Mouse (Mus musculus): ENCODE results near the gene Gbp2b. TPM values are rescaled to one million over a fixed set of nuclear protein-coding genes. Genes with fewer than 3 reads are reported as not detected.

The Gbp2b gene
- polyA plus RNA-seq, 1 experiment from 2014 or later, result 0.20 TPM

GRCm38 (mm10) chr3:142597923-142598322 lies 3.3 kb downstream of the Gbp2b start:
- Histone ChIP-seq H3K27me3 (replicated peaks; ENCODE audit: control insufficient read depth, insufficient read depth, low read length) (no peaks in the 10 kb centered on the region), H3K4me3 (ENCODE audit: low read depth, low read length) (no peak overlapping the region), H3K4me1 (replicated peaks; ENCODE audit: control insufficient read depth, insufficient read depth, low read length) (no peaks in the 10 kb centered on the region), H3K4me2 (ENCODE audit: low read length) (no peak overlapping the region), H3K9me3 (ENCODE audit: control insufficient read depth, low read length) (no peaks in the 10 kb centered on the region), H3K9ac (ENCODE audit: low read length) (no peak overlapping the region), H3K36me3 (ENCODE audit: control insufficient read depth, insufficient read depth, low read length) (no peaks in the 10 kb centered on the region), H3K27ac (ENCODE audit: low read depth) (no peak overlapping the region)
- WGBS, result 80% methylated on average over 3 of the region's 3 CpGs
- ATAC-seq (replicated peaks; ENCODE audit: low FRiP score, low TSS enrichment, low read depth), result no peak
- DNase-seq (ENCODE audit: low spot score), result no peak

- no peak overlapping the region for H3K4me2 ChIP-seq (ENCODE audit: low read length)
- no peak overlapping the region for H3K27ac ChIP-seq (ENCODE audit: low read depth)
- H3K27me3 ChIP-seq (replicated peaks; ENCODE audit: control insufficient read depth, insufficient read depth, low read length), result no peaks in the 10 kb centered on the region
- ATAC-seq (replicated peaks; ENCODE audit: low FRiP score, low TSS enrichment, low read depth), result no peak
- no peaks in the 10 kb centered on the region for H3K9me3 ChIP-seq (ENCODE audit: control insufficient read depth, low read length)
- no peak for DNase-seq (ENCODE audit: low spot score)
- no peak overlapping the region for H3K4me3 ChIP-seq (ENCODE audit: low read depth, low read length)
- H3K36me3 ChIP-seq (ENCODE audit: control insufficient read depth, insufficient read depth, low read length), result no peaks in the 10 kb centered on the region
- no peaks in the 10 kb centered on the region for H3K4me1 ChIP-seq (replicated peaks; ENCODE audit: control insufficient read depth, insufficient read depth, low read length)
- H3K9ac ChIP-seq (ENCODE audit: low read length), result no peak overlapping the region
Observed at GRCm38 (mm10) chr3:142601675-142602074, 7.0 kb downstream of the Gbp2b start.

GRCm38 (mm10) chr3:142618658-142619057 lies 24.0 kb downstream of the Gbp2b start:
- Histone ChIP-seq H3K4me3 (ENCODE audit: low read depth, low read length) (no peak overlapping the region), H3K9ac (ENCODE audit: low read length) (no peak overlapping the region), H3K4me1 (replicated peaks; ENCODE audit: control insufficient read depth, insufficient read depth, low read length) (no peaks in the 10 kb centered on the region), H3K27ac (ENCODE audit: low read depth) (no peak overlapping the region), H3K36me3 (ENCODE audit: control insufficient read depth, insufficient read depth, low read length) (no peaks in the 10 kb centered on the region), H3K27me3 (replicated peaks; ENCODE audit: control insufficient read depth, insufficient read depth, low read length) (no peaks in the 10 kb centered on the region), H3K4me2 (ENCODE audit: low read length) (no peak overlapping the region), H3K9me3 (ENCODE audit: control insufficient read depth, low read length) (no peaks in the 10 kb centered on the region)
- ATAC-seq (replicated peaks; ENCODE audit: low FRiP score, low TSS enrichment, low read depth), result no peak
- 80% methylated on average over 3 of the region's 3 CpGs for WGBS
- no peak for DNase-seq (ENCODE audit: low spot score)

- H3K27ac ChIP-seq (ENCODE audit: low read depth), result no peak overlapping the region
- no peaks in the 10 kb centered on the region for H3K9me3 ChIP-seq (ENCODE audit: control insufficient read depth, low read length)
- H3K27me3 ChIP-seq (replicated peaks; ENCODE audit: control insufficient read depth, insufficient read depth, low read length), result no peaks in the 10 kb centered on the region
- H3K4me3 ChIP-seq (ENCODE audit: low read depth, low read length), result no peak overlapping the region
- WGBS, result 58% methylated on average over 1 of the region's 1 CpGs
- ATAC-seq (replicated peaks; ENCODE audit: low FRiP score, low TSS enrichment, low read depth), result no peak
- no peak overlapping the region for H3K4me2 ChIP-seq (ENCODE audit: low read length)
- H3K36me3 ChIP-seq (ENCODE audit: control insufficient read depth, insufficient read depth, low read length), result no peaks in the 10 kb centered on the region
- no peaks in the 10 kb centered on the region for H3K4me1 ChIP-seq (replicated peaks; ENCODE audit: control insufficient read depth, insufficient read depth, low read length)
- no peak for DNase-seq (ENCODE audit: low spot score)
- H3K9ac ChIP-seq (ENCODE audit: low read length), result no peak overlapping the region
Observed at GRCm38 (mm10) chr3:142619606-142620005, 25.0 kb downstream of the Gbp2b start.

GRCm38 (mm10) chr3:142620111-142620955 lies 25.7 kb downstream of the Gbp2b start, which contains the start of gene Gbp2:
Gbp2 (plus strand) TSS chr3:142620602.
- Histone ChIP-seq H3K27me3 (replicated peaks; ENCODE audit: control insufficient read depth, insufficient read depth, low read length) (no peaks in the 10 kb centered on the region), H3K9me3 (ENCODE audit: control insufficient read depth, low read length) (no peaks in the 10 kb centered on the region), H3K4me1 (replicated peaks; ENCODE audit: control insufficient read depth, insufficient read depth, low read length) (no peaks in the 10 kb centered on the region), H3K4me2 (ENCODE audit: low read length) (peak within 1 kb of the TSS; percentile 51), H3K9ac (ENCODE audit: low read length) (no peak within 1 kb of the TSS), H3K27ac (ENCODE audit: low read depth) (no peak within 1 kb of the TSS), H3K4me3 (ENCODE audit: low read depth, low read length) (peak within 1 kb of the TSS; percentile 28), H3K36me3 (ENCODE audit: control insufficient read depth, insufficient read depth, low read length) (no peaks in the 10 kb centered on the region)
- ATAC-seq (replicated peaks; ENCODE audit: low FRiP score, low TSS enrichment, low read depth) (peak; percentile 27; the same call in 1 of the 2 replicates), DNase-seq (ENCODE audit: low spot score) (peak; percentile 58)
- 50% methylated on average over 4 of the region's 4 CpGs for WGBS

- no peak overlapping the region for H3K9ac ChIP-seq (ENCODE audit: low read length)
- peak overlapping the region; percentile 51 for H3K4me2 ChIP-seq (ENCODE audit: low read length)
- 53% methylated on average over 3 of the region's 3 CpGs for WGBS
- H3K27me3 ChIP-seq (replicated peaks; ENCODE audit: control insufficient read depth, insufficient read depth, low read length), result no peaks in the 10 kb centered on the region
- no peak overlapping the region for H3K4me3 ChIP-seq (ENCODE audit: low read depth, low read length)
- DNase-seq (ENCODE audit: low spot score) (no peak), ATAC-seq (replicated peaks; ENCODE audit: low FRiP score, low TSS enrichment, low read depth) (no peak)
- H3K36me3 ChIP-seq (ENCODE audit: control insufficient read depth, insufficient read depth, low read length), result no peaks in the 10 kb centered on the region
- no peak overlapping the region for H3K27ac ChIP-seq (ENCODE audit: low read depth)
- no peaks in the 10 kb centered on the region for H3K4me1 ChIP-seq (replicated peaks; ENCODE audit: control insufficient read depth, insufficient read depth, low read length)
- no peaks in the 10 kb centered on the region for H3K9me3 ChIP-seq (ENCODE audit: control insufficient read depth, low read length)
Observed at GRCm38 (mm10) chr3:142620956-142621562, 26.4 kb downstream of the Gbp2b start.

GRCm38 (mm10) chr3:142630385-142630784 lies 35.7 kb downstream of the Gbp2b start:
- Histone ChIP-seq H3K27me3 (replicated peaks; ENCODE audit: control insufficient read depth, insufficient read depth, low read length) (no peaks in the 10 kb centered on the region), H3K4me3 (ENCODE audit: low read depth, low read length) (no peak overlapping the region), H3K36me3 (ENCODE audit: control insufficient read depth, insufficient read depth, low read length) (no peaks in the 10 kb centered on the region), H3K9ac (ENCODE audit: low read length) (no peak overlapping the region), H3K9me3 (ENCODE audit: control insufficient read depth, low read length) (no peaks in the 10 kb centered on the region), H3K27ac (ENCODE audit: low read depth) (no peak overlapping the region), H3K4me1 (replicated peaks; ENCODE audit: control insufficient read depth, insufficient read depth, low read length) (no peaks in the 10 kb centered on the region), H3K4me2 (ENCODE audit: low read length) (no peak overlapping the region)
- no peak for DNase-seq (ENCODE audit: low spot score)
- ATAC-seq (replicated peaks; ENCODE audit: low FRiP score, low TSS enrichment, low read depth), result no peak
- 58% methylated on average over 8 of the region's 8 CpGs for WGBS

GRCm38 (mm10) chr3:142640201-142640600 lies 45.6 kb downstream of the Gbp2b start:
- H3K4me2 ChIP-seq (ENCODE audit: low read length), result no peak overlapping the region

More at GRCm38 (mm10) chr3:142640201-142640600, 45.6 kb downstream of the Gbp2b start:
- Histone ChIP-seq H3K9ac (ENCODE audit: low read length) (no peak overlapping the region), H3K27me3 (replicated peaks; ENCODE audit: control insufficient read depth, insufficient read depth, low read length) (no peaks in the 10 kb centered on the region), H3K9me3 (ENCODE audit: control insufficient read depth, low read length) (no peaks in the 10 kb centered on the region), H3K36me3 (ENCODE audit: control insufficient read depth, insufficient read depth, low read length) (no peaks in the 10 kb centered on the region), H3K27ac (ENCODE audit: low read depth) (no peak overlapping the region), H3K4me1 (replicated peaks; ENCODE audit: control insufficient read depth, insufficient read depth, low read length) (no peaks in the 10 kb centered on the region), H3K4me3 (ENCODE audit: low read depth, low read length) (no peak overlapping the region)
- ATAC-seq (replicated peaks; ENCODE audit: low FRiP score, low TSS enrichment, low read depth) (no peak), DNase-seq (ENCODE audit: low spot score) (peak; percentile 80)
- WGBS, result 7% methylated on average over 9 of the region's 9 CpGs

Measured in intestine, embryonic 14.5 days (tissue).